Mouse (Mus musculus) embryo, embryonic 11.5 days (tissue): Measurements from ENCODE around the gene Efna2.
A peak's percentile ranks its signal among the peaks of the same experiment; 100 is the strongest.
"Not testable (repeated sequence)": the region's sequence is repeated elsewhere in the genome, so short reads cannot be mapped to it uniquely, and the experiment has no call there.

Source experiments
- DNase-seq: peaks from one replicate; pipeline ENCODE4 v3.0.0-alpha.2; 2012; ENCODE audit warnings: low read depth, low spot score

Efna2 gene

DNA sequence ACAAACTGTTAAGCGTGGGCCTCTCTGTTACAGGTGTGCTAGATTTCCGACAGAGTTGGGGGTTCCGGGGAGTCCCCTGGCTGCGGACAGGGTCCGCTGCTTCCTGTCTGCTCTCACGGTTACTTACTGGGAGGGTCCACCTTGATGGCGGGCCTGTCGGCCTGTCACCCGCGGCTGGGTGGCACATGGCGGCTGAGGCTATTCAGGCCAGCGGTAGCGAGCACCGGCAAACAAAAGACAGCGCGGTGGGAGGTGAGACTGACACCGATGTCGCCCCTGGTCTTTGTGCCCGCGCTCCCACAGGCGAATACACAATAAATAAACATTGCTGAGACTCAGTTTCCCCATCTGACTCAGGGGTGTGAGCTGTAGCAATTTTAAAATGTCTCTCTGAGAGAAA, 10.7 kb downstream of the Efna2 start:
- DNase-seq: no peak

DNA sequence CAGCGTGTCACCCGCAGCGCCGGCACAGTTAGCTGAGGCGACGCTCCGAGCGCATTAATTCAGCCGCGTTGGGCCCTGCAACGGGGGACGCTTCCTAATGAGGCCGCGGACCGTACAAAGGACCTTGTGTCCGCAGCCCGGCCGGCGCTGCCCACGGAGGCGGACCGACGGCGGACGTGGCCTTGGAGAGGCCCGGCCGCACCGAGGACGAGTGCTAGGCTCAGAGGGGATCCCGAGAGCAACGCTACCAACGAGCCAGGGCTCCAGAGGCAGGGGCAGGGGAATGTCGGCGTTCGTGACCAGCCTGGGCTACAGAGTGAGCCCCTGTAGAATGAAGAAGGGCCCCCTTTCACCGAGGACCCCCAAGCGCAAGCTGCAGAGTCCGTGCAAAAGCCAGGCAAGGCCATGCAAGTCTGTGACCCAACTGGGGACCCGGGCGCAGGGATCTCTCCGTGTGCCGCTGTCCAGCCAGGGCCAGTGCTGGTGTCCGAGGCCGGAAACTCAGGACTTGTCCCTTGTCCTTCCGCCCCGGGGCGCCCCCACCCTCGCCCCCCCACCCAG, 11.3 kb downstream of the Efna2 start:
- no peak for DNase-seq

DNA sequence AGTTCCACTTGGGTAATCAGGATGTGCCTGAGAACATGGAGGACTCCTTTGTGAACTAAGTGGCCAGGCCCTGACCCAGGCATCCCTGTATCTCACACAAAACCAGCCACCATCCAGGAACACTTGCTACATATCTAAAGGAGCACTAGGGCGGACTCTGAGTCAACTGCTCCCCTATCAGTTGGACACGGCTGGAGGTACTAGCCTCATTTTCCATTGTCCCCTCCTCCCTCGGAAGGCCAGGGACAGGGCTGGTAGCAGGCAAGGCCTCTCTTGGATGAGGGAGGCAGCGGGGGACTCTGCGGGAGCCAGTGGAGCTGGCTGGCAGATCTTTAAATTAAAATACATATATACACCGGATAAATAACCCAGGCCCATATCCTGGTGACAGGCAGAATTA, 14.7 kb downstream of the Efna2 start:
- no peak for DNase-seq

DNA sequence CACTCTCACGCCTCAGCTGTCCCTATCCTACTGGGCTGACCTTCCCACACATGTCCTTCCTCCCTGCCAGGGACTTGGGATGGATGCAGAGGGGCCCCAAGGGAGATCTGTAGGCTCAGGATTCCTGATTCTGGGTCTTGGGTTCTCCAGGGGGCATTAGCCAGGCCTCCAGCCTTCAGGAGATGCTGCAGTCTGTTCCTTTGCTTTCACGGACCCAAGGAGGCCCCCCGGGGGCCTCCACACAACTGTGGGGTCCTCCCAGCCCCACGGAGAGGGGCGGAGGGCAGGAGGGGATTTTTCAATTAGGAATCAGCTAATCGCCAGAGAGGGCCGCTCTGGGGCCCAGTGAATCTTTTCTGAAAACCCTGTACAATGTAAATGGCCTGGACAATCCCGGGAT, 15.2 kb downstream of the Efna2 start:
- no peak for DNase-seq

DNA sequence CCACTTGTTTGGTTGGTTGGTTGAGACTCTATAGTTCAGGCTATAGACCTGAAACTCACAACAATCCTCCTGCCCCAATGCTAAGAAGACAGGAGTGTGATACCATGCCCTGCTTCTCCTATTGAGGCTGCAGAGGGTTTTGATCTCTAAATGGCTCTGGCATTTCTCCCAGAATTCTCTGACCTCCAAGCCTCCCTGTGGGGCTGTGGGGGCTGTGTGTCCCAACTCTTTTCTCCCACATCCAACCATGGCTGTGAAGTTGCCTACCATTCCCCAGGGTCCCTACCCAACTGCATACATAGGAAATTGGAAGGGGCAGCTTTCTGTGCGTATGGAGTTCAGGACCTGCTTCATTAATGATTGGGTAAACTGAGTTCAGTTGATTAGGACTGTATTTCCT, 16.9 kb downstream of the Efna2 start:
- DNase-seq: no peak

DNA sequence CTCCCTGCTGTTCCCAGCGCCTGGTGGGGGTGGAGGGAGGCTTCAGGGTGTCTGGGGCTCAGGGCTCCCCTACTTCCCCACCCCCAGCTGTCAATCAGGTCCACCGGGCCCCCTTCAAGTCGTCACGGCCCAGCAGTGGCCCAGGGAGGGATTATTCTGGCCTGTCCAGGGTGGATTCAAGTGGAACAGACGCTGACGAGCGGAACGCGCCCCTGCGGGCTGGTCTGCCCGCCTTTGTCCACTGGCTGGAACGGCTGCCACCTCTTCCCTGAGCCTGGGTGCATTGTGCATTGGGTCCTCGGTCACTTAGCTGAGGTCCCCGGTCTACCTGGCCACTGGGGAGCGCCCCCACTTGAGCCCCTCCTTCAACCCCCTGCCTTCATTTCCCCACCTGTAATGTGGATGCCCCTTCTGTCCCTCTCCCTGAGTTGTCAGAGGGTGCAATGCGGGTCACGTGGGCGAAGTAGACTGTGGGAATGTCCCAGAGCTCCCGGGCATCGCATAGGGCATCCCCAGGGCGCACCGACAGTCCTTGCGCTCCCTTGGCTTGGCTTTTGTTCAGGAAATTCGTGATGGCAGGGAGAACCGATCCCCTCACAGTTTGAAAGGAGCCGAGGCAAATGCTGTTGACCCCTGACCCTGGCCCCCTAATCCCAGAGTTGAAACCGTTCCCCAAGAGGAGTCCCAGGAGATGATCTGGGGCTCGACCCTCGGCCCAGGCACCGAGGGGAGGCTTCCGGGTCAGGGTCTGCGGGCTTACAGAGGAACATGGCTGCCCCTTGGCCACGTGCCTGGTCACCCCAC, 17.7 kb downstream of the Efna2 start:
- no peak for DNase-seq

DNA sequence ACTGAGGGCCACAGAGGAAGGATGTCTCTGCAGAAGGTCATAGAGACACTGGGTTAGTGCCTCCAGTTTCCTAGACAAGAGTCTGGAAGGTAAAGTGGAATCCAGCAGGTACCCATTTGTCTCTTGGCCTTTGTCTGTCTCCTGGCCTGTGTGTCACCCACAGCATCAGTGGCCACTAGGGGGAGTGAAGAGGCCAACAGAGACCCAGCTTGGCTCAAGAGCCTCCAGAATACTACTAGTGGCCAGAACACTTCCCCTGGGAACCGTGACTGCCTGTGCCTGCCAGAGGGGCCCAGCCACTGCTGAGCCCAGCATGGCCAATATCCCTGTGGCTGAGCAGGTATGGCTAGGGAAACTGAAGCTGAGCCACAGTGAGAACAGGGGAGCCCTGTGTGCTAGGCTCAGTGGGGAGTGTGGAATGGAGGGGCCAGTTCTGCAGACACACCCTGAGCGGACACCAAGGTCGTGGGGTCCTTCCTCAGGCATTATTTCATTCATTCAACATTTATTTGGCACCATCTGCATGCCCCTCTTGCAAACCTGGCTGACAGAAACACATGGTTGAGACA, 20.2 kb downstream of the Efna2 start:
- peak; percentile 76 for DNase-seq

DNA sequence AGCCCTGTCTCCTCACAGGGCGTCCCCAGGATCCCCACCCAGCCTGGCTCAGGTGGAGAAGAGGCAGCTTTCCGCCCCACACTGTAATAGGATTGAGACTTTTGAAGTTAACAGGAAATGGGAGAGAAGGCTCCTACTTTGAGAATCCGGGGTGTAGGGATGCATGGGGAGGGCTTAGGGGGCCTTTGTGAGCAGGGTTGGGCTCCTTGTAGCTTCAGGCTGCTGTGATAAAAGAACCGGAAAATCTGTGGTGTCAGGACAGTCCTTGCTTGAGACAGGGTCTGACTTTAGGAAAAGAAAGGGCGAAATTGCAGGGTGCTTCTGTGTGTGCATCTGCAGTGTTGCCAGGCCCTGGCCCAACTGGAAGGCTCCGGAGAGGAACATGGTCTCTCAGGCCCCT, 21.2 kb downstream of the Efna2 start:
- no peak for DNase-seq

DNA sequence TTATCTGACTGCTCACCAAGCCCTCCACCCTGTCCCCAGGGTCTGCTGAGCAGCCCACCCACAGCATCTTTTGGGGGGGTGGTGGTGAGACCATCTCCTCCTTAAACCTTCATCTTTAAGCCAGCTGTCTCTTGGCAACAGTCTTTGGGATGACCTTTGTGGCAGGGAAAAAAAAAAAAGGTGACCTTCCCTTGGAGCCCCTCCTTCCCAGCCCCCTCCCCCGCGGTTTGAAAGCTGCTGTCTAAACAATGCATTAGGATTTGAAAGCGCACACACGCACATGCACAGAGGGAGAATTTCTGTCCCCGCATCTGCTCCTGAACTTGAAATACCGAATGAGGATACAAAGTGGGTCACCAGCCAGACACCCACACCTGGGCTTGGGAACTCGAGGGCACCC, 24.8 kb downstream of the Efna2 start:
- DNase-seq: no peak

DNA sequence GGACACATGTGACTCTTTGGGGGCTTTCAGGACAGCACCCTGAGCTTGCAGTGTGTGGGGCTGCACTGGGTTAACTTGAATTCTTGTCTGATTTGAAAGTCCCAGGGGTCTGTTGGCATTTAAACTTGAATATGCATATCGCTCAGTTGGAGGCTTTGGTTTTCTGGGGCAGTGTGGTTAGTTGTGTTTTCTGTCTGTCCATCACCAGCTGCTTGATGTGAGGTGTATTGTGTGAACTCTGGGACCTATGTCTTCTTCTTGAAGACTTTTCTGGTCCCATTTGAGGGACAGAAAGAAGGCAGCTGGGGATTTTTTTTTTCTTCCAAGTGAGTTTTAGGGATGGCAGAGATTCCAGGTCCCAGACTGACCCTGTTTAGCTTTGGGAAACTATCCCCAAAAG, 27.9 kb downstream of the Efna2 start:
- DNase-seq: no peak

DNA sequence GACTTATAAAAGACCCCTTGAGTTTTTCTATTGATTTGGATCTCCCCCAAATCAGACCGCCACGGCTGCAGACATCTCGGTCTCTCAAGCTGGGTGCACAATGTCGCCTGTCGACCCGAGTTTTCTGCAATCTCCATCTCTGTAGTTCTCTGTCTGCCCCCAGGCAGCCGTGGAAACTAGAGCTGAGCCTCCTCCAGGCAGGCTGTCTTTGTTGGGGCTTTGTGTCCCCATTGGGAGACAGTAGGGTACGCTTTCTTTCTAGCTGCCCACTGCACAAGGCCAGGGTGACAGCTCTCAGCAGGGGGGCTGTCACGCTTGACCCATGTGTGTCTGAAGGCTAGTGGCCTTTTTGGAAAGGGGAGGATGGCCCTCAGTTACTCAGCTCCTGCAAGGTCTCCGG, 28.4 kb downstream of the Efna2 start:
- no peak for DNase-seq

DNA sequence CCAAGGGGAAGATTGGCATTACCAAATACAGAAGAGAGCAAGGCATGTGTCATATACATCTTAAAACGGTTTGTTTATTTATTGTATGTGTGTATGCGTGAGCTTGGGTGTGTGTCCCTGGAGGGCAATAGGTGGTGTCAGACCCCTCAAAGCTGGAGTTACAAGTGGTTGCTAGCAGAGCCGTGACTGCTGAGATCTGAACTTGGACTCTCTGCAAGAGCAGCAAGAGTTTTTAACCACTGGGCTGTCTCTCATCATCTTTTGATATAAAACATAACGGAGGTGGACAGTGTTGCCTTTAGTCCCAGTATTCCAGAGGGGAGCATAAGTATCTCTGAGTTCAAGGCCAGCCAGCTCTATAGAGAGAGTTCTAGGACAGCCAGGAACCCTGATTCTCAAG, 29.0 kb downstream of the Efna2 start:
- DNase-seq: no peak

DNA sequence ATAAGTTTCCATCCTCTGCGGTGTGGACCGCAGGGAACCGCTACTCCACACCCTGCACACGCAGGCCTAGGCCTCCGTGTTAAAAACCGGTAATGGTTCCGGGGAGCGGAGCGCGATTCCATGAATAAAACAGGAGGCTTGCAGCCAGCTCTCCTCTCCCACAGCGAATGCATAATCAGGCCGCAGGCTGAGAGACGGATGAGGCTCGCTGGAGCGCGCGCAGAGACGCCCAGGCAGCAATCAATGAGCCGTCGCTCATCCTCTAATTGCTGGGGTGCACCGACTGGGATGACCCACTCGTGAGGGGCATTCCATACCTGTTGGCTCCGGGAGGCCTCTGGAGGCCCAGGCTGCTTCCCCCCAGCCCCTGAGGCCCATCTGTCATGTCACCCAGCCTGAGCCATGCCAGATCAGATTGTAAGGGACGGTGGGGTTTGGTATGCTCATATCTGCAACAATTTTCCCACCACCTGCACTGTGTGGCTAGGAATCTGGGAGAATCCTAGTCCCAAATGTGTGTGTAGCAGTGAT, 29.6 kb downstream of the Efna2 start:
- no peak for DNase-seq

DNA sequence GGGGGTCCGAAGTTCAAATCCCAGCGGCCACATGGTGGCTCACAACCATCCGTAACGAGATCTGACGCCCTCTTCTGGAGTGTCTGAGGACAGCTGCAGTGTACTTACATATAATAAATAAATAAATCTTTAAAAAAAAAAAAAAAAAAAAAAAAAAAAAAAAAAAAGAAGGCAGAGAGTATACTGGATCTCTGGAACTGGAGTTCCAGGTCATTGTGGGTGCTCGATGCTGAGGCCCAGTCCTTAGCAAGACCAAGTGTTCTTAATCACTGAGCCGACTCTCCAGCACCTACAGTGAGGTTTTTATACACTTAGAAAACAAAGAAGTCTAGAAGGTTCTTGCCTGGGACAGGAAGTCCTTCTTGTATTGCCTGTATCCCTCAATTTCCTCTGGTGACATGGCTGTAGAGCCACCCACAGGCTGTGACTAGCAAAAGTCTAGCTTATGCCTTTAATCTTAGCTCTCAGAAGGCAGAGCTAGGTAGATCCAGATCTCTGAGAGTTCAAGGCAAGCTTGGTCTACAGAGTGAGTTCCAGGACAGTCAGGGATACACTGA, 32.3 kb downstream of the Efna2 start:
- DNase-seq: not testable (repeated sequence)

DNA sequence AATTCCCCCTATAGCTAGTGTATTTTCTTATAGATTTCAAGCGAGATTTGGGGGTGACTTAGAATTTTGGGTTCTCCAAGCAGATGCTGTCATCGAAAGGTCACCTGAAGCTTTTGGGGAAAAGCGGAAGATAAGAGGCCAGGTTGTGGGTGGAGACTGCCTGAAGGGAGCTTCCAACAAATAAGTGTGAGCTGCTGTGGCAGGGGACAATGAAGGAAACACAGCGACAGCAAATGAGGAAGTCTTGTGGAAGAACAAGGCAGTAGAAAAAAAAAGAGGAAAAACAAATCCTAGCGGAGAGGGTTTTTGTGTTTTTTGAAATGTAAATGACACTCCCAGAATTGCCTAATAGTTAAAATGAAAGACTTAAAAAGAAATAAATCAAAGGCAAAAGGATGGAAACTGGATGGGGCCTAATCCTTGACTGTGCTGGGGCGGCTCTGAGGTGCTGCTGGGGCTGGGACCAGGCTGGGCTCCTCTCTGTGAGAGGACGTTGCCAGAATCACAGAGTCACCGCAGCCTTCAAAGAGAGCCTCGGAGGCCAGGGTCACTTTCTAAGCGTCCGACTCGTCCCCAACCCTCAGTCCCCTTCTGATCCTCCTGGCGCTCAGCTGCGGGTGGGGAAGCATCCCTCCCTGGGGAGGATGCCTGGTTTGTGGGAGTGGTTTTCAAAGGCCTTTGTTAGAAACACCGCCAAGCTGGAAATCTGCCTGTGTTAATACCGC, 35.9 kb downstream of the Efna2 start:
- DNase-seq: no peak

DNA sequence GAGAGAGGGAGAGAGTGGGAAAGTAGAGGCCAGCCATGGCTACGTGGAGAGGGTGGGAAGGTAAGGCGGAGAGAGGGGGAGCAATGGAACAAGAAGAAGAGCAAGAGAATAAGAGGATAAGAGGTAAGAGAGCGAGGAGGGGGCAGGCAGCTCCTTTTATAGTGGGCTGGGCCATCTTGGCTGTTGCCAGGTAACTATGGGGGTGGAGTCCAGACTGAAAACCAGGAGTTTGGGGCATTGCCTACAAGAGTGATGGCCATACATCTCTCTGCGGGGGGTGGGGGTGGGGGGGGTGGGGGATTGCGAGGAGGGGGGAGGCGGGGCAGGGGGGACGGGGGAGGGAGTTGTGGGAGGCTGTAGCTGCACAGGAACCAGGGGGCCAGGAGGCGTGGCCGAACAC, 41.4 kb downstream of the Efna2 start:
- DNase-seq: no peak

DNA sequence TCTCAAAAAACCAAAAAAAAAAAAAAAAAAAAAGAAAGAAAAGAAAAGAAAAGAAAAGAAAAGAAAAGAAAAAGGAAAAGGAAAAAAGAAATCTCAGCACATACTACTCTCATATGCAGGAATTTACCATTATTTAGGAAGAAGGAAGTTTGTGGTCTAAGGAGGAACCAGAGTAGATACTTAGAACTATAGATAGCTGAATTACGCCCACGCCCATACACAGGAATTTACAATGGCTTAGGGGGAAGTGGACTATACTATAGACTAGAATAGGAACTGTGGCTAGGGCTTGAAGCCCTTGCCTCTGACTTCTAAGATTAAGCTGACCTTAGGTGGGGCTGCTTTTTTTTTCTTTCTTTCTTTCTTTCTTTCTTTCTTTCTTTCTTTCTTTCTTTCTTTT, 43.9 kb downstream of the Efna2 start:
- not testable (repeated sequence) for DNase-seq

DNA sequence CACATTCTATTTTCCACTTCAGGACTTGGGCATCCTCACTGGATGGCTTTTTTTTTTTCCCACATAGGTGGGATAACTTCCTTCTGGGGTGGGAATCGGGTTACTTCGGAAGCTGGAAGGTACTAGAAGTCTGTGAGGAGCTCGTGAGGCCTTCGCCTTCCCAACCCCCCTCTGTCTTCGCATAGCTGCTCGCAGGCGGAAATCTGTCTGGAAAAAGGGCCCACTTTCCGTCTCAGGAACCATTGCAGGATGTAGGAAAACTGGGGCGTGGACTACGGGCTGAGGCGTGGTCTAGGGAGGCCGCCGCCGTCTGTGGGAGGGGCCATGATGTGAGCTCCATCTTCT, 46.8 kb downstream of the Efna2 start:
- no peak for DNase-seq

DNA sequence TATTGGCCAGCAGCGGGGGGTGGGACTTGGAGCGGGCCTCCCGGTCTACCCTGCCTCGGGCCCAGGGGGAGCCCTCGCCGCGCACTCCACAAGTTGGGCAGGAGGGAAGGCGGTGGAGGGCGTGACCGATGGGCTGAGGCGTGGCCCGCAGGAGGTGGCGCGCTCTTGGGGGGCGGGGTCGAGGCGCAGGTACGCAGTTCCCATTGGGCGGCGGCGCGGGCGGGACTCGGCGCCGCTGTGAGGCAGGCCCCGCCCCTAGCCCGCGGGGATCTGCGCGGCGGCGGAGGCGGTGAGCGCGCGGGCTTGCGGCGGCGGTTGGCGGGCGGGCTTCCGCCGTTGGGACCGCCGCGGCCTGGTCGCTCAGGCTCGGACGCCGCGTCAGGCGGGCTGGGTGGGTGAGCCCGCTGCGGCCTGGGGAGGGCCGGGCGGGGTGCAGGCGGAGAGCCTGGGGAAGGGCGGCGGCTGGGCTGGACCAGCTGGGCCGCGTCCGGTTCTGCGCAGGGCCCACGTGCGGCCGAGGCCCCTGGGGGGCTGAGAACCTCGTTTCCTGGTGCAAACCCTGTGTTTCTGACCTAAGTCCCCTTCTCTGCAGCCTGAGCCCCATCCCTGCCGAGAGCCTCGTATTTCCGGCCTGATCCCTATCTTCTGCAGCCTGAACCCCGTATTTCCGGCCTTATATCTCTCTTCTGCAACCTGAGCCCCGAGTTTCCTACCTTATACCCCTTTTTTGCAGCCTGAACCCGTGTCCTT, 47.3 kb downstream of the Efna2 start, which contains the start of gene Mum1:
Gene Mum1, plus strand, starts transcription at position 19 of the 750 bp plus-strand sequence.
- DNase-seq: peak; percentile 99

DNA sequence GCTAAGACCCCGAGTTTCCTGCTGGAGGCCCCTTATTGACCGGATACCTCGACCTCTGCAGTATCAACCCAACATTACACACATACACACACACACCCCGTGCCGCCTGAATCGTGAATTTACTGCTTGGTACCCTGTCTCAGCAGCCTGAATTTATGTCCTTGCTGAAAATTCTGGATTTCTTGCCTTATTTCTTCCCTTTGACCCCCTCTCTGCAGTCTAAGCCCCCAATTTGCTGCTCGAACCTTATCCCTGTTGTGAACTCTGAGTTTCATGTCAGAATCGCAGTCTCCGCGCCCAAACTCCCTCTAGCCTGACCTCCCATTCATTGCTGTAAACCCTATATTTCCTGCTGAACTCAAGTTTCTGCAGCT, 47.9 kb downstream of the Efna2 start:
- no peak for DNase-seq
